Mouse (Mus musculus) hindbrain, embryonic 12.5 days (tissue): ENCODE results near the gene Pafah1b1. TPM values are rescaled to one million over a fixed set of nuclear protein-coding genes. Genes with fewer than 3 reads are reported as not detected.
A peak's percentile ranks its signal among the peaks of the same experiment; 100 is the strongest.

Experiments
- ATAC-seq: fragments of 200-750 bp; cut with Nextera tagmentation; 2 replicates; pipeline ENCODE4 v1.8.0; 2017; ENCODE audit warnings: moderate TSS enrichment; ENCODE audit not compliant: low FRiP score
- H3K27ac ChIP-seq: fragments of 300-500 bp; sonication (generic); 2 replicates; pipeline ENCODE4 v1.5.1; 2016; ENCODE audit warnings: mild to moderate bottlenecking
- H3K27me3 ChIP-seq: fragments of 300-500 bp; sonication (generic); 2 replicates; pipeline ENCODE4 v1.6.1; 2016; ENCODE audit warnings: mild to moderate bottlenecking
- H3K36me3 ChIP-seq: fragments of 300-500 bp; sonication (generic); 2 replicates; pipeline ENCODE4 v1.6.1; 2016; ENCODE audit warnings: mild to moderate bottlenecking
- H3K4me1 ChIP-seq: fragments of 300-500 bp; sonication (generic); 2 replicates; pipeline ENCODE4 v1.6.1; 2016
- H3K4me2 ChIP-seq: fragments of 300-500 bp; sonication (generic); replicated peaks from 2 replicates; pipeline ENCODE4 v1.6.1; 2016; ENCODE audit warnings: mild to moderate bottlenecking
- H3K4me3 ChIP-seq: fragments of 300-500 bp; sonication (generic); 2 replicates; pipeline ENCODE4 v1.5.1; 2016; ENCODE audit warnings: mild to moderate bottlenecking
- H3K9ac ChIP-seq: fragments of 300-500 bp; sonication (generic); 2 replicates; pipeline ENCODE4 v1.6.1; 2016; ENCODE audit warnings: mild to moderate bottlenecking, moderate library complexity
- H3K9me3 ChIP-seq: fragments of 300-500 bp; sonication (generic); replicated peaks from 2 replicates; pipeline ENCODE4 v1.6.1; 2016; ENCODE audit warnings: mild to moderate bottlenecking
- WGBS: fragments of 180-500 bp; shearing (Covaris S2); methylation state at CpG from one replicate; pipeline ENCODE4 v1.1.7; 2016; 5-methylcytosine and 5-hydroxymethylcytosine counted together
- polyA plus RNA-seq: library from polyadenylated mRNA; unstranded; fragments of >200 nt; fragmentation: Nextera tagmentation; extraction: Ambion mirVana; gene quantifications from 2 replicates; pipeline ENCODE4 v1.2.1, GENCODE M21; 2016

Pafah1b1 gene
- polyA plus RNA-seq = 77.8 and 85.6 TPM in 2 replicates

GRCm38 (mm10) chr11:74724235-74724791 lies at the start of gene Pafah1b1:
TSS of gene Pafah1b1 (minus strand) at chr11:74724670.
- Histone ChIP-seq H3K36me3 (no peaks in the 10 kb centered on the region), H3K4me1 (peaks cover 18% of the 10 kb centered on the region), H3K9ac (peak within 1 kb of the TSS; percentile 92), H3K27ac (peak within 1 kb of the TSS; percentile 100), H3K27me3 (no peaks in the 10 kb centered on the region), H3K4me2 (peak within 1 kb of the TSS; percentile 78), H3K9me3 (no peaks in the 10 kb centered on the region), H3K4me3 (peak within 1 kb of the TSS; percentile 91)
- peak; percentile 98 for ATAC-seq
- WGBS = under 1% methylated on average over 54 of the region's 56 CpGs

GRCm38 (mm10) chr11:74772386-74772785 lies 47.9 kb upstream of the Pafah1b1 start:
- no peak overlapping the region for H3K9ac ChIP-seq
- no peak for ATAC-seq
- no peaks in the 10 kb centered on the region for H3K27me3 ChIP-seq
- 0 out of 2 replicates have a peak overlapping the region, but pooled peaks have one; percentile 8 for H3K4me2 ChIP-seq
- 93% methylated on average over 2 of the region's 2 CpGs for WGBS
- peaks cover 35% of the 10 kb centered on the region for H3K36me3 ChIP-seq
- H3K4me3 ChIP-seq = no peak overlapping the region
- H3K27ac ChIP-seq = no peak overlapping the region
- no peaks in the 10 kb centered on the region for H3K9me3 ChIP-seq
- peaks cover 15% of the 10 kb centered on the region for H3K4me1 ChIP-seq

GRCm38 (mm10) chr11:74771650-74772049 lies 47.2 kb upstream of the Pafah1b1 start:
- ATAC-seq = no peak
- Histone ChIP-seq H3K4me3 (peak overlapping the region; percentile 74), H3K4me2 (peak overlapping the region; percentile 75), H3K9ac (no peak overlapping the region; the same call in 1 of the 2 replicates), H3K36me3 (peaks cover 29% of the 10 kb centered on the region), H3K27me3 (no peaks in the 10 kb centered on the region), H3K27ac (no peak overlapping the region), H3K9me3 (no peaks in the 10 kb centered on the region), H3K4me1 (peaks cover 15% of the 10 kb centered on the region)
- WGBS = 74% methylated on average over 4 of the region's 4 CpGs

- Histone ChIP-seq H3K27ac (peak overlapping the region; percentile 93), H3K4me2 (peak overlapping the region; percentile 75), H3K4me3 (peak overlapping the region; percentile 74), H3K27me3 (no peaks in the 10 kb centered on the region), H3K36me3 (peaks cover 28% of the 10 kb centered on the region), H3K9me3 (no peaks in the 10 kb centered on the region), H3K9ac (peak overlapping the region; percentile 88), H3K4me1 (peaks cover 15% of the 10 kb centered on the region)
- peak; percentile 35; the same call in 1 of the 2 replicates for ATAC-seq
- 14% methylated on average over 8 of the region's 8 CpGs for WGBS
Measured at GRCm38 (mm10) chr11:74771234-74771633, 46.8 kb upstream of the Pafah1b1 start.

- peaks cover 15% of the 10 kb centered on the region for H3K4me1 ChIP-seq
- peak; percentile 96 for ATAC-seq
- WGBS = under 1% methylated on average over 43 of the region's 43 CpGs
Measured at GRCm38 (mm10) chr11:74770595-74771207, 46.2 kb upstream of the Pafah1b1 start, which contains the start of gene Mettl16. TSS of gene Mettl16 (plus strand) at chr11:74770830.

GRCm38 (mm10) chr11:74770037-74770436 lies 45.6 kb upstream of the Pafah1b1 start:
- peak; percentile 15; the same call in 1 of the 2 replicates for ATAC-seq
- 81% methylated on average over 9 of the region's 9 CpGs for WGBS
- Histone ChIP-seq H3K27me3 (no peaks in the 10 kb centered on the region), H3K36me3 (peaks cover 16% of the 10 kb centered on the region), H3K9ac (peak overlapping the region; percentile 88), H3K9me3 (no peaks in the 10 kb centered on the region), H3K27ac (peak overlapping the region; percentile 93), H3K4me1 (peaks cover 15% of the 10 kb centered on the region), H3K4me3 (peak overlapping the region; percentile 74), H3K4me2 (peak overlapping the region; percentile 75)

More at GRCm38 (mm10) chr11:74770595-74771207, 46.2 kb upstream of the Pafah1b1 start, which contains the start of gene Mettl16:
- Histone ChIP-seq H3K27ac (peak within 1 kb of the TSS; percentile 93), H3K27me3 (no peaks in the 10 kb centered on the region), H3K36me3 (peaks cover 23% of the 10 kb centered on the region), H3K4me3 (peak within 1 kb of the TSS; percentile 74), H3K9ac (peak within 1 kb of the TSS; percentile 88), H3K9me3 (no peaks in the 10 kb centered on the region), H3K4me2 (peak within 1 kb of the TSS; percentile 75)

- 37% methylated on average over 6 of the region's 6 CpGs for WGBS
- H3K36me3 ChIP-seq = no peaks in the 10 kb centered on the region
- ATAC-seq = no peak
Measured at GRCm38 (mm10) chr11:74768045-74768444, 43.6 kb upstream of the Pafah1b1 start.

GRCm38 (mm10) chr11:74767469-74767868 lies 43.0 kb upstream of the Pafah1b1 start:
- Histone ChIP-seq H3K9me3 (no peaks in the 10 kb centered on the region), H3K27ac (no peak overlapping the region), H3K4me2 (no peak overlapping the region), H3K9ac (no peak overlapping the region), H3K36me3 (no peaks in the 10 kb centered on the region), H3K4me3 (no peak overlapping the region), H3K27me3 (no peaks in the 10 kb centered on the region), H3K4me1 (peaks cover 14% of the 10 kb centered on the region)
- 88% methylated on average over 4 of the region's 4 CpGs for WGBS
- ATAC-seq = no peak

More at GRCm38 (mm10) chr11:74768045-74768444, 43.6 kb upstream of the Pafah1b1 start:
- Histone ChIP-seq H3K9ac (no peak overlapping the region), H3K9me3 (no peaks in the 10 kb centered on the region), H3K4me1 (peaks cover 15% of the 10 kb centered on the region), H3K27ac (no peak overlapping the region), H3K27me3 (no peaks in the 10 kb centered on the region), H3K4me2 (no peak overlapping the region), H3K4me3 (no peak overlapping the region)

GRCm38 (mm10) chr11:74763960-74764625 lies 39.6 kb upstream of the Pafah1b1 start:
- no peak overlapping the region for H3K9ac ChIP-seq
- H3K27me3 ChIP-seq = no peaks in the 10 kb centered on the region
- H3K4me1 ChIP-seq = no peaks in the 10 kb centered on the region
- WGBS = 74% methylated on average over 10 of the region's 10 CpGs
- H3K9me3 ChIP-seq = no peaks in the 10 kb centered on the region
- no peak overlapping the region for H3K4me3 ChIP-seq
- no peak overlapping the region for H3K4me2 ChIP-seq
- H3K27ac ChIP-seq = no peak overlapping the region
- no peaks in the 10 kb centered on the region for H3K36me3 ChIP-seq
- no peak for ATAC-seq

GRCm38 (mm10) chr11:74761011-74761705 lies 36.7 kb upstream of the Pafah1b1 start:
- Histone ChIP-seq H3K4me3 (no peak overlapping the region), H3K36me3 (no peaks in the 10 kb centered on the region), H3K9ac (no peak overlapping the region), H3K4me1 (no peaks in the 10 kb centered on the region), H3K4me2 (no peak overlapping the region), H3K9me3 (no peaks in the 10 kb centered on the region), H3K27me3 (no peaks in the 10 kb centered on the region), H3K27ac (no peak overlapping the region)
- no peak for ATAC-seq
- 73% methylated on average over 12 of the region's 12 CpGs for WGBS

- H3K4me3 ChIP-seq = no peak overlapping the region
- no peak overlapping the region for H3K27ac ChIP-seq
- no peaks in the 10 kb centered on the region for H3K9me3 ChIP-seq
- no peak overlapping the region for H3K4me2 ChIP-seq
- no peak for ATAC-seq
- no peaks in the 10 kb centered on the region for H3K27me3 ChIP-seq
- no peaks in the 10 kb centered on the region for H3K4me1 ChIP-seq
- 71% methylated on average over 2 of the region's 2 CpGs for WGBS
- H3K9ac ChIP-seq = no peak overlapping the region
- no peaks in the 10 kb centered on the region for H3K36me3 ChIP-seq
Measured at GRCm38 (mm10) chr11:74756631-74757030, 32.2 kb upstream of the Pafah1b1 start.
